Mouse (Mus musculus): ENCODE data around the gene Ccdc62. TPM values are rescaled to one million over a fixed set of nuclear protein-coding genes. Genes with fewer than 3 reads are reported as not detected.
A peak's percentile ranks its signal among the peaks of the same experiment; 100 is the strongest.

Ccdc62 gene
- polyA plus RNA-seq, 1 experiment from 2014 or later, result 6.2 TPM

DNA sequence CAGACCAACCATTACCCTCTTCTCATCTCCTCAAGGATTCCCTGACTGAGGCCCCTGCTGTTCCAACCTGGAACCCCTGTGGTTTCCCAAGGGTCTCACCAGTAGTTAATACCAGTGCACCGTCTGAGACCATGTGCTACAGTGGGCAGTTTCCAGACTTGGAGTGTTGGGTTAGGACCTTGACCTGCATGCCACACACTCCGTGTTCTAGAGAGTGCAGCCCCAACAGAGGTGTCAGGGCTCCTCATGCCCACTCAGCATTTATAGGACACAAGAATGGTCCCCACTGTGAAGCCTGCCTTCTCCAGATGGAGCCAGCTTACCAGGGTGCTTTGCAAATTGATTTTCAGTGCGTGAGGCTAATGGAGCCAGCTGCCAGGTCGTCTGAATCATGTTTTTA lies 72.9 kb downstream of the Ccdc62 start:
- H3K9me3 ChIP-seq (ENCODE audit: control insufficient read depth, low read length), result no peaks in the 10 kb centered on the region
- no peak overlapping the region for H3K4me3 ChIP-seq (ENCODE audit: control insufficient read depth in 1 of 2, insufficient read depth in 1 of 2, low read depth in 1 of 2, low read length in 2 of 2)
- H3K4me2 ChIP-seq (ENCODE audit: low read length), result no peak overlapping the region
- peaks cover 7 to 13% of the 10 kb centered on the region in 2 experiments; a peak in 3 of 4 replicates for H3K4me1 ChIP-seq (ENCODE audit: control insufficient read depth in 2 of 2, insufficient read depth in 2 of 2, low read length in 2 of 2)
- H3K27me3 ChIP-seq (ENCODE audit: control insufficient read depth, insufficient read depth, low read length), result no peaks in the 10 kb centered on the region
- 65% methylated on average over 4 of the region's 4 CpGs for WGBS
- peak overlapping the region; percentile 2; the same call in 1 of the 2 replicates for H3K9ac ChIP-seq (ENCODE audit: low read length)
- peaks cover 62% of the 10 kb centered on the region for H3K36me3 ChIP-seq (ENCODE audit: control insufficient read depth, insufficient read depth, low read length)
- H3K27ac ChIP-seq (replicated peaks in 1 of 2; ENCODE audit: control insufficient read depth in 1 of 2, insufficient read depth in 1 of 2, low read depth in 2 of 2, low read length in 2 of 2), result no peak overlapping the region
- no peak for ATAC-seq (ENCODE audit: insufficient number of reproducible peaks, insufficient read depth, low FRiP score, low read depth)

DNA sequence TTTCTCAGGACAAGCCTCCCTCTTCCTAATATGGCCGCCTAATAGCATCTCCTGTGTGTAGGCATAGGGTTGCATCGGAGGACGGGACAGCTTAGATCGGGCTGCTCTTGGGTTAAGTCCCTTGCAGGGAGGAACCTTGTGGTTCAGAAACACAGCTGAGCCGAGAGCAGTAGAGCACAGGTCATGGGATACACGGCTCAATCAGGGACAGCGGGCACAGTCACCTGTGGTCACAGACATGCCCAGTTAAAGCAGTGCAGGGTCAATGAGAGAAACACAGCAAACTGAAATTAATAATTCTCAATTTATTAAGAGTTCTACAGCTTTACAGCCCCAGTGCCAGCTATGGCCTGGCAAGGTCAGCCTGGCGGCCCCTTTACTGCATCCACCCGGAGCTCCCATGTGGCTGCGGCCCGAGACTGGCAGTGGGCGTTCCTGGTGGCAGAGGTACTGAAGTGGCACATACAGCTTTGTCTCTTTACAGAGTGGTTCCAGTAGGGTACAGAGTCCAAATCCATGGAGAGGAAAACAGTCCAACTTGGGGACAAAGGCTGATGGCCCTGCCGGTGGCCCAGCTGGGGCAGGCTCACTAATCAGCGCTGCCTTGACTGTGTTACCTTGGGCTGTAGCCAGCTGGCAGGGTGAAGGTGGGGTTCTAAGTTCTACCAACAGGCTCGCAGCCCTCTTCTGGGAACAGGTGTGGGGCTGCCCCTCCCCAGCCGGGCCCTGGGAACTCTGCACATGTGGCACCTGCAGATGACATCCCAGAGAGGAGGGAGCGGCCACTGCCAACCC lies 74.1 kb downstream of the Ccdc62 start:
- Histone ChIP-seq H3K4me1 (ENCODE audit: control insufficient read depth in 2 of 2, insufficient read depth in 2 of 2, low read length in 2 of 2) (peaks cover 7 to 13% of the 10 kb centered on the region in 2 experiments; a peak in 3 of 4 replicates), H3K27me3 (ENCODE audit: control insufficient read depth, insufficient read depth, low read length) (no peaks in the 10 kb centered on the region), H3K27ac (replicated peaks in 1 of 2; ENCODE audit: control insufficient read depth in 1 of 2, insufficient read depth in 1 of 2, low read depth in 2 of 2, low read length in 2 of 2) (no peak overlapping the region), H3K9me3 (ENCODE audit: control insufficient read depth, low read length) (no peaks in the 10 kb centered on the region), H3K36me3 (ENCODE audit: control insufficient read depth, insufficient read depth, low read length) (peaks cover 74% of the 10 kb centered on the region), H3K9ac (ENCODE audit: low read length) (no peak overlapping the region), H3K4me3 (ENCODE audit: control insufficient read depth in 1 of 2, insufficient read depth in 1 of 2, low read depth in 1 of 2, low read length in 2 of 2) (no peak overlapping the region), H3K4me2 (ENCODE audit: low read length) (no peak overlapping the region)
- no peak for ATAC-seq (ENCODE audit: insufficient number of reproducible peaks, insufficient read depth, low FRiP score, low read depth)
- WGBS, result 86% methylated on average over 17 of the region's 17 CpGs

- H3K9me3 ChIP-seq (ENCODE audit: control insufficient read depth, low read length), result no peaks in the 10 kb centered on the region
- no peak for ATAC-seq (ENCODE audit: insufficient number of reproducible peaks, insufficient read depth, low FRiP score, low read depth)
- H3K4me2 ChIP-seq (ENCODE audit: low read length), result no peak overlapping the region
- H3K9ac ChIP-seq (ENCODE audit: low read length), result no peak overlapping the region
- peaks cover 11 to 18% of the 10 kb centered on the region in 2 experiments for H3K4me1 ChIP-seq (ENCODE audit: control insufficient read depth in 2 of 2, insufficient read depth in 2 of 2, low read length in 2 of 2)
- no peaks in the 10 kb centered on the region for H3K27me3 ChIP-seq (ENCODE audit: control insufficient read depth, insufficient read depth, low read length)
- H3K36me3 ChIP-seq (ENCODE audit: control insufficient read depth, insufficient read depth, low read length), result peaks cover 78% of the 10 kb centered on the region
- H3K4me3 ChIP-seq (ENCODE audit: control insufficient read depth in 1 of 2, insufficient read depth in 1 of 2, low read depth in 1 of 2, low read length in 2 of 2), result no peak overlapping the region
- 92% methylated on average over 15 of the region's 15 CpGs for WGBS
- H3K27ac ChIP-seq (replicated peaks in 1 of 2; ENCODE audit: control insufficient read depth in 1 of 2, insufficient read depth in 1 of 2, low read depth in 2 of 2, low read length in 2 of 2), result no peak overlapping the region
Observed at GRCm38 (mm10) chr5:124005151-124005500, 74.6 kb downstream of the Ccdc62 start.

GRCm38 (mm10) chr5:124005591-124005990 lies 75.1 kb downstream of the Ccdc62 start:
- Histone ChIP-seq H3K4me2 (ENCODE audit: low read length) (no peak overlapping the region), H3K4me1 (ENCODE audit: control insufficient read depth in 2 of 2, insufficient read depth in 2 of 2, low read length in 2 of 2) (peaks cover 13 to 23% of the 10 kb centered on the region in 2 experiments), H3K9ac (ENCODE audit: low read length) (no peak overlapping the region), H3K4me3 (ENCODE audit: control insufficient read depth in 1 of 2, insufficient read depth in 1 of 2, low read depth in 1 of 2, low read length in 2 of 2) (no peak overlapping the region), H3K9me3 (ENCODE audit: control insufficient read depth, low read length) (no peaks in the 10 kb centered on the region), H3K27me3 (ENCODE audit: control insufficient read depth, insufficient read depth, low read length) (no peaks in the 10 kb centered on the region), H3K36me3 (ENCODE audit: control insufficient read depth, insufficient read depth, low read length) (peaks cover 79% of the 10 kb centered on the region), H3K27ac (replicated peaks in 1 of 2; ENCODE audit: control insufficient read depth in 1 of 2, insufficient read depth in 1 of 2, low read depth in 2 of 2, low read length in 2 of 2) (no peak overlapping the region)
- 90% methylated on average over 11 of the region's 11 CpGs for WGBS
- ATAC-seq (ENCODE audit: insufficient number of reproducible peaks, insufficient read depth, low FRiP score, low read depth), result no peak

DNA sequence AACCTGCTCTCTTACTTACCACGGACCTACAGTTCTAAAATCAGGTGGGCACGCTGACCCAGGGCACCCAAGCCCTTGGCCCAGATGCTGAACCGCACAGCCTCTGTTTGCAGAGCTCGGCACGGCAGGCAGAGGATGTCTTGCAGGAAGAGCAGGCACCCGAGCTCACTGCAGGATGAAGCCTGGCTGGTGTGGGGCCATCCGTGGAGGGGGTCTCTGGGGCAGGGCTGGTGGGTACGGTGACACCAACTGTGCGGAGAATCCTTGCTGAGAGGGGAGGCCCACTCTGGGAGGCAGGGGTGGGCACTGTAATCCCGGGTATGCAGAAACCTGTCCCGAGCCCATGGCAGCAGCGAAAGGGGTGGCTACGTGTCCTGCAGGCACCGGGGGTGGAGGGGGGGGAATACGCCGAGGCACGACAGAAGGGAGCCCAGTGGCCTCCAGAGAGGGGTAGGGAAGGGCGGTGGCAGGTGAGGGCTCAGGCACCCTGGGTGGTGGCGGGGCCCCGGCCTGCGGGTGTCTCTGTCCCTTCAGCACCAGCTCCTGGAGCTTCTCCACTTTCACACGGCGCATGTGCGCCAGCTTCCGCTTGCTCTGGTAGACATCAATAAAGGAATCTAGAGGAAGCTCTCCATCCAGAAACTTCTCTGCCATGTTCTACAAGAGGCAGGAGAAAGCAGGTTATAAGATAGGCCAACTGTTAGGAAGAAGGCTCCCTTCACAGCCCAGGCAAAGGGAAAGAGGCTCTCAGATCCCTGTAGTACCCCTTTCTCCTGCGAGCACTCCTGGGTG lies 75.8 kb downstream of the Ccdc62 start:
- Histone ChIP-seq H3K4me3 (ENCODE audit: control insufficient read depth in 1 of 2, insufficient read depth in 1 of 2, low read depth in 1 of 2, low read length in 2 of 2) (no peak overlapping the region), H3K4me1 (ENCODE audit: control insufficient read depth in 2 of 2, insufficient read depth in 2 of 2, low read length in 2 of 2) (peaks cover 15 to 30% of the 10 kb centered on the region in 2 experiments), H3K4me2 (ENCODE audit: low read length) (no peak overlapping the region), H3K27ac (replicated peaks in 1 of 2; ENCODE audit: control insufficient read depth in 1 of 2, insufficient read depth in 1 of 2, low read depth in 2 of 2, low read length in 2 of 2) (0 out of 4 replicates have a peak overlapping the region, but pooled peaks of 1 of the 2 experiments have one; percentile 27), H3K36me3 (ENCODE audit: control insufficient read depth, insufficient read depth, low read length) (peaks cover 78% of the 10 kb centered on the region), H3K9ac (ENCODE audit: low read length) (no peak overlapping the region), H3K9me3 (ENCODE audit: control insufficient read depth, low read length) (no peaks in the 10 kb centered on the region), H3K27me3 (ENCODE audit: control insufficient read depth, insufficient read depth, low read length) (no peaks in the 10 kb centered on the region)
- 86% methylated on average over 26 of the region's 26 CpGs for WGBS
- no peak for ATAC-seq (ENCODE audit: insufficient number of reproducible peaks, insufficient read depth, low FRiP score, low read depth)

- Histone ChIP-seq H3K9ac (ENCODE audit: low read length) (no peak overlapping the region), H3K9me3 (ENCODE audit: control insufficient read depth, low read length) (no peaks in the 10 kb centered on the region), H3K27ac (replicated peaks in 1 of 2; ENCODE audit: control insufficient read depth in 1 of 2, insufficient read depth in 1 of 2, low read depth in 2 of 2, low read length in 2 of 2) (peak overlapping the region in 1 of 2 experiments; percentile 27; a peak in 1 of 4 replicates), H3K4me3 (ENCODE audit: control insufficient read depth in 1 of 2, insufficient read depth in 1 of 2, low read depth in 1 of 2, low read length in 2 of 2) (no peak overlapping the region), H3K4me2 (ENCODE audit: low read length) (no peak overlapping the region), H3K27me3 (ENCODE audit: control insufficient read depth, insufficient read depth, low read length) (no peaks in the 10 kb centered on the region), H3K36me3 (ENCODE audit: control insufficient read depth, insufficient read depth, low read length) (peaks cover 73% of the 10 kb centered on the region), H3K4me1 (ENCODE audit: control insufficient read depth in 2 of 2, insufficient read depth in 2 of 2, low read length in 2 of 2) (peaks cover 22 to 37% of the 10 kb centered on the region in 2 experiments)
- ATAC-seq (ENCODE audit: insufficient number of reproducible peaks, insufficient read depth, low FRiP score, low read depth), result no peak
- 74% methylated on average over 17 of the region's 17 CpGs for WGBS
Observed at GRCm38 (mm10) chr5:124006891-124007491, 76.5 kb downstream of the Ccdc62 start.

- no peak for ATAC-seq (ENCODE audit: insufficient number of reproducible peaks, insufficient read depth, low FRiP score, low read depth)
- Histone ChIP-seq H3K27ac (replicated peaks in 1 of 2; ENCODE audit: control insufficient read depth in 1 of 2, insufficient read depth in 1 of 2, low read depth in 2 of 2, low read length in 2 of 2) (peak overlapping the region in 1 of 2 experiments; percentile 94; a peak in 2 of 4 replicates), H3K4me3 (ENCODE audit: control insufficient read depth in 1 of 2, insufficient read depth in 1 of 2, low read depth in 1 of 2, low read length in 2 of 2) (no peak overlapping the region), H3K4me2 (ENCODE audit: low read length) (peak overlapping the region; percentile 60), H3K27me3 (ENCODE audit: control insufficient read depth, insufficient read depth, low read length) (no peaks in the 10 kb centered on the region), H3K9me3 (ENCODE audit: control insufficient read depth, low read length) (no peaks in the 10 kb centered on the region), H3K36me3 (ENCODE audit: control insufficient read depth, insufficient read depth, low read length) (peaks cover 54% of the 10 kb centered on the region), H3K4me1 (ENCODE audit: control insufficient read depth in 2 of 2, insufficient read depth in 2 of 2, low read length in 2 of 2) (peaks cover 41 to 55% of the 10 kb centered on the region in 2 experiments), H3K9ac (ENCODE audit: low read length) (no peak overlapping the region)
- 35% methylated on average over 8 of the region's 8 CpGs for WGBS
Observed at GRCm38 (mm10) chr5:124010077-124010476, 79.6 kb downstream of the Ccdc62 start.

Measured in heart, embryonic 14.5 days (tissue).